Mouse (Mus musculus) cerebellum, adult 9-10 months (tissue): ENCODE data around the gene Adamts17.

Source experiments
- DNase-seq: peaks from one replicate; pipeline ENCODE4 v3.0.0; 2022

Adamts17 gene

GRCm38 (mm10) chr7:67036502-67037485 is 197.3 kb downstream of the Adamts17 start:
- no peak for DNase-seq

GRCm38 (mm10) chr7:67037726-67038520 is 198.4 kb downstream of the Adamts17 start:
- no peak for DNase-seq

- DNase-seq = no peak
Measured at GRCm38 (mm10) chr7:67039143-67039542, 199.6 kb downstream of the Adamts17 start.

GRCm38 (mm10) chr7:67039861-67040260 is 200.3 kb downstream of the Adamts17 start:
- DNase-seq = no peak

- no peak for DNase-seq
Measured at GRCm38 (mm10) chr7:67041685-67042084, 202.2 kb downstream of the Adamts17 start.

- DNase-seq = no peak
Measured at GRCm38 (mm10) chr7:67044121-67044817, 204.7 kb downstream of the Adamts17 start.

- DNase-seq = no peak
Measured at GRCm38 (mm10) chr7:67045202-67045601, 205.7 kb downstream of the Adamts17 start.

- DNase-seq = no peak
Measured at GRCm38 (mm10) chr7:67049206-67049605, 209.7 kb downstream of the Adamts17 start.

GRCm38 (mm10) chr7:67050424-67050823 is 210.9 kb downstream of the Adamts17 start:
- no peak for DNase-seq

GRCm38 (mm10) chr7:67051089-67051718 is 211.7 kb downstream of the Adamts17 start:
- DNase-seq = no peak

- DNase-seq = peak; percentile 61
Measured at GRCm38 (mm10) chr7:67054876-67055275, 215.3 kb downstream of the Adamts17 start.

GRCm38 (mm10) chr7:67055510-67055909 is 216.0 kb downstream of the Adamts17 start:
- peak; percentile 98 for DNase-seq

- no peak for DNase-seq
Measured at GRCm38 (mm10) chr7:67061756-67062155, 222.2 kb downstream of the Adamts17 start.

GRCm38 (mm10) chr7:67062571-67062970 is 223.0 kb downstream of the Adamts17 start:
- DNase-seq = no peak

- peak; percentile 31 for DNase-seq
Measured at GRCm38 (mm10) chr7:67064627-67065305, 225.2 kb downstream of the Adamts17 start.

- no peak for DNase-seq
Measured at GRCm38 (mm10) chr7:67065631-67066030, 226.1 kb downstream of the Adamts17 start.

- DNase-seq = no peak
Measured at GRCm38 (mm10) chr7:67072015-67072685, 232.6 kb downstream of the Adamts17 start.

- no peak for DNase-seq
Measured at GRCm38 (mm10) chr7:67082751-67083150, 243.2 kb downstream of the Adamts17 start.

- DNase-seq = peak; percentile 96
Measured at GRCm38 (mm10) chr7:67087759-67088158, 248.2 kb downstream of the Adamts17 start.

- no peak for DNase-seq
Measured at GRCm38 (mm10) chr7:67097096-67097495, 257.6 kb downstream of the Adamts17 start.

- DNase-seq = no peak
Measured at GRCm38 (mm10) chr7:67101418-67101973, 262.0 kb downstream of the Adamts17 start.
